Mouse (Mus musculus) neural tube, embryonic 12.5 days (tissue): ENCODE measurements around the gene F830045P16Rik. TPM values are rescaled to one million over a fixed set of nuclear protein-coding genes. Genes with fewer than 3 reads are reported as not detected.
"Not testable (repeated sequence)": the region's sequence is repeated elsewhere in the genome, so short reads cannot be mapped to it uniquely, and the experiment has no call there.

ENCODE experiments used
- ATAC-seq: fragments of 200-750 bp; cut with Nextera tagmentation; 2 replicates; pipeline ENCODE4 v1.8.0; 2017; ENCODE audit warnings: low read depth, mild to moderate bottlenecking, moderate TSS enrichment, moderate library complexity; ENCODE audit not compliant: low FRiP score
- H3K27ac ChIP-seq: fragments of 300-500 bp; sonication (generic); 2 replicates; pipeline ENCODE4 v1.5.1; 2016
- H3K27me3 ChIP-seq: fragments of 300-500 bp; sonication (generic); replicated peaks from 2 replicates; pipeline ENCODE4 v1.6.1; 2016; ENCODE audit warnings: mild to moderate bottlenecking
- H3K36me3 ChIP-seq: fragments of 300-500 bp; sonication (generic); 2 replicates; pipeline ENCODE4 v1.6.1; 2016; ENCODE audit warnings: mild to moderate bottlenecking
- H3K4me1 ChIP-seq: fragments of 300-500 bp; sonication (generic); 2 replicates; pipeline ENCODE4 v1.6.1; 2016
- H3K4me2 ChIP-seq: fragments of 300-500 bp; sonication (generic); replicated peaks from 2 replicates; pipeline ENCODE4 v1.6.1; 2016; ENCODE audit warnings: mild to moderate bottlenecking
- H3K4me3 ChIP-seq: fragments of 300-500 bp; sonication (generic); 2 replicates; pipeline ENCODE4 v1.5.1; 2016
- H3K9ac ChIP-seq: fragments of 300-500 bp; sonication (generic); 2 replicates; pipeline ENCODE4 v1.6.1; 2016; ENCODE audit warnings: mild to moderate bottlenecking
- H3K9me3 ChIP-seq: fragments of 300-500 bp; sonication (generic); 2 replicates; pipeline ENCODE4 v1.6.1; 2016; ENCODE audit warnings: mild to moderate bottlenecking
- WGBS: fragments of 180-500 bp; shearing (Covaris S2); methylation state at CpG from one replicate; pipeline ENCODE4 v1.1.7; 2016; 5-methylcytosine and 5-hydroxymethylcytosine counted together
- polyA plus RNA-seq: library from polyadenylated mRNA; unstranded; fragments of >200 nt; fragmentation: Nextera tagmentation; extraction: Ambion mirVana; gene quantifications from 2 replicates; pipeline ENCODE4 v1.2.1, GENCODE M21; 2016

Gene F830045P16Rik
- polyA plus RNA-seq, 1 experiment from 2014 or later, result not detected

DNA sequence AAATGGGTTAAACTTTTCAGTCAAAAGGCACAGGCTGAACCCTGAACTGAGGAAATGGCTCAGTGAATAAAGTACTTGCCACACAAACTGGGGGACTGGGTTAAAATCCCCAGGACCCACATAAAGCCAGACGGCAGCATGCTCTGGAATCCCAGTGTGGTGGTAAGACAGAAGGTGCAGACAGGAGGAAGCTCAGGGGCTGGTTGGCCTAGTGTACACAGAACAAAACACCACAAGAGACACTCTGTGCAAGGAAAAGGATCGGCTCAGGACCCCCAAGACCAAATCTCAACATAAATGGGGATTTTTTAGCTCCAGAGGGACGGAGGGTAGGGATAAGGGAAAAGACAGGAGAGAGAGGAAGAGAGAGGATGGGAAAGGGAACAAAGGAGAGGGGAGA lies 17.9 kb downstream of the F830045P16Rik start:
- H3K4me2 ChIP-seq, result no peak overlapping the region
- ATAC-seq, result no peak
- H3K36me3 ChIP-seq, result no peaks in the 10 kb centered on the region
- no peaks in the 10 kb centered on the region for H3K27me3 ChIP-seq
- H3K4me3 ChIP-seq, result no peak overlapping the region
- 70% methylated on average over 3 of the region's 3 CpGs for WGBS
- peaks cover 7% of the 10 kb centered on the region; the same call in 1 of the 2 replicates for H3K4me1 ChIP-seq
- no peak overlapping the region for H3K27ac ChIP-seq
- H3K9ac ChIP-seq, result no peak overlapping the region
- H3K9me3 ChIP-seq, result no peaks in the 10 kb centered on the region

DNA sequence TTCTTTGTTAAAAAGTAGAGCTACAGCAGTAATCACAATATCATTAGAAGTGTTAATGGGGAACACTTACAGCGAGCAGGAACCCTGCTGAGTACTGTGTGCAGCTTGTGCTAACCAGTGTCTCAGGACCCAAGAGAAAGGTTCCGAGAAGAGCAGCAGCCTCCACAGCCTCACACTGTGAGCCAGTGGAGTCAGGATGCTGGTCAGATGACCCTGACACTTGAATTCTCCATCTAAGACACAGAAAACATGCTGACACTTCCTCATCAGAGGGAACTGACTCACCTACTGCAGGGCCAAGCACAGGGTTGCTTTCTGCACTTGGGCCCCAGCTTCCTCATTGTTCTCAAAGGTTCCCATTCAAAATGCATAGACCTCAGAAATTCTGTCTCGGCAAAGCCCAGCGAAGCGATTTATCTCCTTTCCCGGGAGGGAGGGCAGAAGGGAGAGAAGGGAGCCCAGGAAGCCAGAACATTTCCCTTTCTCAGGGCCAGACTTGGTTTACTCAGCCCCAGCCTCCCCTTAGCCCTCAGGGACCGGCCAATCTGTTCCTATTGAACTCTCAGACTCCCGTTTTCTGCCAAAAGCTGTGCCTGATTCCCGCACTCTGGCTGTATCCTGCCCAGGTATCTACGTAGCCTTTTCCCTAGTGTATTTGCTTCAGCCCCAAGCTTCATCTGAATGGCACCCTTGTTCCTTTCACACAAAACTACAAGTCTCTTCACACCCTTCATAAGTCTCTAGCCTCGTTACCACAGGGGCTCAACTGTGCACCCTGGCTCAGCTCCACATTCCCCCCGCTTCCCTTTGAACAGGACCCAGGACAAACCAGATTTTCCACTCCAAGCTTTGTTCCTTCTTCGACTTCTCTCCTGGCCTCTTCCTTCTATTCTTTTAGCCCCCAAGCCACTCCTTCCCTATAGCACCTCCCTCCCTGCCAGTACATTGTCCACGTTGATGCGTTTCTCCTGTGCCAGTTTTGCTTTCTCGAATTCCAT lies 21.2 kb downstream of the F830045P16Rik start:
- H3K4me3 ChIP-seq, result no peak overlapping the region
- no peak overlapping the region for H3K27ac ChIP-seq
- 54% methylated on average over 16 of the region's 16 CpGs for WGBS
- no peak for ATAC-seq
- H3K9ac ChIP-seq, result no peak overlapping the region
- no peaks in the 10 kb centered on the region for H3K9me3 ChIP-seq
- H3K36me3 ChIP-seq, result no peaks in the 10 kb centered on the region
- peaks cover 7% of the 10 kb centered on the region; the same call in 1 of the 2 replicates for H3K4me1 ChIP-seq
- no peak overlapping the region for H3K4me2 ChIP-seq
- H3K27me3 ChIP-seq, result no peaks in the 10 kb centered on the region

GRCm38 (mm10) chr2:129514401-129514667 lies 22.1 kb downstream of the F830045P16Rik start:
- ATAC-seq, result no peak
- Histone ChIP-seq H3K9me3 (no peaks in the 10 kb centered on the region), H3K9ac (no peak overlapping the region), H3K4me1 (peaks cover 7% of the 10 kb centered on the region; the same call in 1 of the 2 replicates), H3K27ac (no peak overlapping the region), H3K4me3 (no peak overlapping the region), H3K36me3 (no peaks in the 10 kb centered on the region), H3K4me2 (no peak overlapping the region), H3K27me3 (no peaks in the 10 kb centered on the region)

GRCm38 (mm10) chr2:129513546-129514400 lies 22.6 kb downstream of the F830045P16Rik start:
- H3K9ac ChIP-seq, result no peak overlapping the region
- no peaks in the 10 kb centered on the region for H3K36me3 ChIP-seq
- no peak overlapping the region for H3K4me2 ChIP-seq
- H3K27me3 ChIP-seq, result no peaks in the 10 kb centered on the region
- ATAC-seq, result no peak
- no peak overlapping the region for H3K27ac ChIP-seq
- H3K4me1 ChIP-seq, result peaks cover 7% of the 10 kb centered on the region; the same call in 1 of the 2 replicates
- no peak overlapping the region for H3K4me3 ChIP-seq
- H3K9me3 ChIP-seq, result no peaks in the 10 kb centered on the region
- WGBS, result 79% methylated on average over 6 of the region's 6 CpGs

DNA sequence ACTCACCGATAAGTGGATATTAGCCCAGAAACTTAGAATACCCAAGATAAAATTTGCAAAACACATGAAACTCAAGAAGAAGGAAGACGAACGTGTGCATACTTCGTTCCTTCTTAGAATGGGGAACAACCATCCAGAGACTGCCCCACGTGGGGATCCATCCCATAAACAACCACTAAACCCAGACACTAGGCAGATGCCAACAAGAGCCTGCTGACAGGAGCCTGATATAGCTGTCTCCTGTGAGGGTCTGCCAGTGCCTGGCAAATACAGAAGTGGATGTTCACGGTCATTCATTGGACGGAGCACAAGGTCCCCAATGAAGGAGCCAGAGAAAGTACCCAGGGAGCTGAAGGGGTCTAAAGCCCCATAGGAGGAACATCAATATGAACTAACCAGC lies 24.3 kb downstream of the F830045P16Rik start:
- H3K9ac ChIP-seq, H3K9me3 ChIP-seq, H3K4me2 ChIP-seq, H3K4me3 ChIP-seq, H3K4me1 ChIP-seq, H3K27me3 ChIP-seq, ATAC-seq, H3K36me3 ChIP-seq, H3K27ac ChIP-seq: not testable (repeated sequence)
- WGBS, result 93% methylated on average over 7 of the region's 7 CpGs

- ATAC-seq, result no peak
- no peak overlapping the region for H3K4me2 ChIP-seq
- no peak overlapping the region for H3K9ac ChIP-seq
- no peaks in the 10 kb centered on the region for H3K36me3 ChIP-seq
- no peaks in the 10 kb centered on the region for H3K9me3 ChIP-seq
- no peak overlapping the region for H3K27ac ChIP-seq
- no peak overlapping the region for H3K4me3 ChIP-seq
- H3K4me1 ChIP-seq, result no peaks in the 10 kb centered on the region
- H3K27me3 ChIP-seq, result no peaks in the 10 kb centered on the region
- WGBS, result 31% methylated on average over 6 of the region's 6 CpGs
Observed at GRCm38 (mm10) chr2:129502641-129503040, 33.8 kb downstream of the F830045P16Rik start.

DNA sequence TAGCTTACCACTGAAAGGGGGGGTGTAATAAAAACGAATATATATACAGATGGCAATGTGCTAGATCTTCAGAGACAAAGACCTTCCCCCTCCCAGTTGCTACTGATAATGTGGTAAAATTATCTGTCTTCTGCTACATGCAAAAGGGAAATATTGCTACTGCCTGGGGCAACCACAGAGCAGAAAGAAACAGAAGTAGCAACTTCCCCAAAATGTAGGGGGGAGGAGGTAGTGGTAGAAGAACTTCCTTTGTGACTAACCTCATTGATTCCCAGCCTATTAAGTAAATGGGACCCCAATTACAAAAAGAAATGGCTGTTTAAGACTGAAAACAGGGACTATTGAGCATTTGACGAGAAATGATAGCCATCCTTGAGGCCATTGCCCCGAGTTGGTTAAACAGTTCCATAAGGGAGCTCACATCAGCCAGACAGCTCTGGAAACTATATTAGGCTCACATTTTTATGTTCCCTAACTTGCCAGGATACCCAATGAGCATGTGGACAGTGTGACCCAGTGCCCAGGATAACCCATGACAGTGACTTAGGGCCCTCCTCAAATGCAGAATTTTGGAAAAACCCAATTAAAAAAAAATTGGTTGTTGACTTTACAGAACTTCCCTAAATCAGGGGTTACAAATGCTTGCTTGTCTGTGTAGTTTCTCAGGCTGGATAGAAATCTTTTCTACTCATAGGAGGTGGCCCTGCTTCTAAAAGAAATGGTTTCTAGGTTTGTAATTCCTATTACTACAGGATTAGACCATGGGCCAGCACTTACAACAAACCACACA lies 46.7 kb downstream of the F830045P16Rik start:
- H3K9me3 ChIP-seq, result no peaks in the 10 kb centered on the region
- no peak overlapping the region for H3K9ac ChIP-seq
- no peaks in the 10 kb centered on the region for H3K36me3 ChIP-seq
- H3K4me2 ChIP-seq, result no peak overlapping the region
- WGBS, result 72% methylated on average over 3 of the region's 3 CpGs
- no peaks in the 10 kb centered on the region for H3K4me1 ChIP-seq
- H3K4me3 ChIP-seq, result no peak overlapping the region
- no peak for ATAC-seq
- H3K27me3 ChIP-seq, result no peaks in the 10 kb centered on the region
- no peak overlapping the region for H3K27ac ChIP-seq

DNA sequence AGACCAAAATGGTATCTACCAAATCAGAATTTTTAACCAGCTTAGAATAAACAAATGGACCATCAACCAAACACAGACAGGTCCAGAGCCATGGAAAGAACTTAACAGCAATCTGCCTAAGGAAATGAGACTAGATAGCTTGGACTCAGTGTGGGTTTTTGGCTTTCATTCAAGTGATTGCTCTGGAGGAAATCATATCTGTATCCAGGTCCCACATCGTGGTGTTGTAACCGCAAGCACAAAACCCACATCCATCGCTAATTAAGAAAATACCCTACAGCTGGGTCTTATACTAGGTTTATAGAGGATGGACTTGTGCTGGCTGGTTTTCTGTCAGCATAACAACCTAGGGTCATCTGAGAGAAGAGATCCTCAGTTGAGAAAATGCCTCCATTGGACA lies 53.3 kb downstream of the F830045P16Rik start:
- WGBS, result 98% methylated on average over 3 of the region's 3 CpGs
- no peaks in the 10 kb centered on the region for H3K9me3 ChIP-seq
- no peaks in the 10 kb centered on the region for H3K36me3 ChIP-seq
- H3K27me3 ChIP-seq, result no peaks in the 10 kb centered on the region
- no peak overlapping the region for H3K9ac ChIP-seq
- H3K4me3 ChIP-seq, result no peak overlapping the region
- no peak for ATAC-seq
- no peak overlapping the region for H3K27ac ChIP-seq
- no peaks in the 10 kb centered on the region for H3K4me1 ChIP-seq
- no peak overlapping the region for H3K4me2 ChIP-seq

DNA sequence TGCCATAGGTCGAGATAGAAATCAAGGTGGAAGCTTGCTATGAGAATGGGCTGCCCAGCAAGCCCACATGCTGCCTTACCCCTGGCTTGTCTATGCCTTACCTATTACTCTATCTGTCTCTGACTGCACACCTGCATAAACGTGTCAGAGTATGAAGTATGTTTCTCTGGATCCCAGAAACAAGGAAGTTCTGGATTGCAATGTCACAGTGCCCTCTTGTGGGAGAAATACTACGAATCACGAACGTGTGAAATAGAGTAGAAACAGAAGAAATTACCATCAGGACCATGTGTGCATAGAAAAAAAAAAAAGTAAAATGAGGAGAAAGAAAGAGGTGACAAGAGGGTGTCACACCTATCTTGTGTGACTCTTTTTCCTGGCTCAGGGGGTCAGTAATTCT lies 64.5 kb downstream of the F830045P16Rik start:
- Histone ChIP-seq H3K9me3 (no peaks in the 10 kb centered on the region), H3K27ac (no peak overlapping the region), H3K4me1 (no peaks in the 10 kb centered on the region), H3K27me3 (no peaks in the 10 kb centered on the region), H3K9ac (no peak overlapping the region), H3K36me3 (no peaks in the 10 kb centered on the region), H3K4me3 (no peak overlapping the region), H3K4me2 (no peak overlapping the region)
- WGBS, result 30% methylated on average over 5 of the region's 5 CpGs
- no peak for ATAC-seq

DNA sequence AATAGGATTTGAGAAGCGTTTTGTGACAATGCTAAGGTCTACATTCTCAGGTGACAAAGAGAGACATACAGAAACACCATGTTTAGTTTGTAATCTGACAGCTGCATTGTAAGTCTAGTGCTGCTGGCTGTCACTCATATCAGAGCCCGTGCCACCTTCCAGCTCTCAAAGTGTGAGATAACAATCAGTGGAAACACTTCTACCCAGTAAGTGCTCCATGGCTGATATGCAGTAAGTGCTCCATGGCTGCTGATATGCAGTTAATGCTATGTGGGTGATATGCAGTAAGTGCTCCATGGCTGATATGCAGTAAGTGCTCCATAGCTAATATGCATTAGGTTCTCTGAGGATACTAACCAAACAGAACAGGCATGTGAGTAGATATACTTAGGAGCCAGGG lies 65.6 kb downstream of the F830045P16Rik start:
- 87% methylated on average over 2 of the region's 2 CpGs for WGBS
- Histone ChIP-seq H3K4me1 (no peaks in the 10 kb centered on the region), H3K36me3 (no peaks in the 10 kb centered on the region), H3K4me2 (no peak overlapping the region), H3K4me3 (no peak overlapping the region), H3K27me3 (no peaks in the 10 kb centered on the region), H3K27ac (no peak overlapping the region), H3K9me3 (no peaks in the 10 kb centered on the region), H3K9ac (no peak overlapping the region)
- ATAC-seq, result no peak

GRCm38 (mm10) chr2:129438772-129439171 lies 97.6 kb downstream of the F830045P16Rik start:
- ATAC-seq, H3K4me1 ChIP-seq, H3K27ac ChIP-seq, H3K4me3 ChIP-seq, H3K9me3 ChIP-seq, H3K36me3 ChIP-seq, H3K9ac ChIP-seq, H3K4me2 ChIP-seq, H3K27me3 ChIP-seq: not testable (repeated sequence)
- WGBS, result 89% methylated on average over 1 of the region's 1 CpGs

- WGBS, result 71% methylated on average over 1 of the region's 1 CpGs
- H3K36me3 ChIP-seq, result no peaks in the 10 kb centered on the region
- H3K27me3 ChIP-seq, result no peaks in the 10 kb centered on the region
- no peak overlapping the region for H3K4me2 ChIP-seq
- no peak for ATAC-seq
- no peaks in the 10 kb centered on the region for H3K4me1 ChIP-seq
- H3K9ac ChIP-seq, result no peak overlapping the region
- no peak overlapping the region for H3K27ac ChIP-seq
- H3K9me3 ChIP-seq, result no peaks in the 10 kb centered on the region
- H3K4me3 ChIP-seq, result no peak overlapping the region
Observed at GRCm38 (mm10) chr2:129435154-129435553, 101.2 kb downstream of the F830045P16Rik start.
